Mouse (Mus musculus) adrenal gland, postnatal 4 days (tissue): Measurements from ENCODE around the gene Lrrc66. TPM values are rescaled to one million over a fixed set of nuclear protein-coding genes. Genes with fewer than 3 reads are reported as not detected.
"Not testable (repeated sequence)": the region's sequence is repeated elsewhere in the genome, so short reads cannot be mapped to it uniquely, and the experiment has no call there.

Experiments used
- DNase-seq, 2 experiments: peaks; one replicate each; pipeline ENCODE4 v3.0.0; 2021 to 2022; ENCODE audit warnings: low spot score in 2 of 2, mixed read lengths in 2 of 2
- total RNA-seq, 2 experiments: library from RNA; stranded (reverse); gene quantifications; 2 replicates each; pipeline ENCODE4 v1.2.3; 2021

Lrrc66 gene
- total RNA-seq, 2 experiments from 2014 or later: 0.53 TPM; not detected in 1

- DNase-seq: no peak
Measured at GRCm38 (mm10) chr5:73615211-73615610, 17.1 kb downstream of the Lrrc66 start.

- no peak for DNase-seq
Measured at GRCm38 (mm10) chr5:73613296-73613695, 19.0 kb downstream of the Lrrc66 start.

DNA sequence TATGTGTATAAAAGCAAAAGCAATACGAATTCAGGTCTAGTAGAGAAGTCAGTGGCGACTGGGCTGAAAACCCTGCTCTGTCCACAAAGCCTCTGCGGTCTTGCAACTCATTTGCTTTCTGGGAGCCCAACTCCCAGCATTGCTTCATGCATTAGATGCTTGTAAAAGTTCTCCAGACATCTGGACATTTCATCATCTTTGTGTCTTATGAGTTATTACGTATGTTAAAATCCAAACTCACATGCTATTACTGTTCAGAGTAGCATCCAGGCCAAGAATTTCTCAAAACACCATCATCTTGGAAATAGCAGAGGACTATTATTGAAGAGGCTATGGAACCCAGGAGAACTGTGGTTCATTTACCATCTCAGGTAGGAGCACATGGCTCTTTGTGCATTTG, 21.3 kb downstream of the Lrrc66 start:
- no peak for DNase-seq

- DNase-seq: no peak
Measured at GRCm38 (mm10) chr5:73604964-73605363, 27.4 kb downstream of the Lrrc66 start.

GRCm38 (mm10) chr5:73604542-73604941, 27.8 kb downstream of the Lrrc66 start:
- no peak for DNase-seq

- no peak for DNase-seq
Measured at GRCm38 (mm10) chr5:73602865-73603264, 29.5 kb downstream of the Lrrc66 start.

DNA sequence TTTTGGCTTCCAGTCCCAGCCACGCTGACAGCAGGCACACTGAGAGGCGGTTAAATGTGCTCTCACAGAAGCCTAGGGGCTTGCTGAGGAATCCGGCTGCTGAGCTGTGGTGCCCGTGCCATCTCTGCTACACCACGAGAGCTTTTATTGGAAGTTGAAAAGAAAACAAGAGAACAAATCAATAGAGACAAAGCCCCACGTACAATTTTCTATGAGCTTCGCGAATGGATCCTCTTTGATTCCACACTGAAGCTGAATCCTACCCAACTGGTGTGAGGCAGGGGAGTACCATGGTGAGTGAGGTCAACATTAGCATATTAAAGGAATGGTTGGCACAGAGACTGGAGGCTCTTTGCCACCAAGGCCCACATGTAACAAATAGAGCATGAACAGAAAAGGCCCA, 31.0 kb downstream of the Lrrc66 start:
- no peak for DNase-seq

DNA sequence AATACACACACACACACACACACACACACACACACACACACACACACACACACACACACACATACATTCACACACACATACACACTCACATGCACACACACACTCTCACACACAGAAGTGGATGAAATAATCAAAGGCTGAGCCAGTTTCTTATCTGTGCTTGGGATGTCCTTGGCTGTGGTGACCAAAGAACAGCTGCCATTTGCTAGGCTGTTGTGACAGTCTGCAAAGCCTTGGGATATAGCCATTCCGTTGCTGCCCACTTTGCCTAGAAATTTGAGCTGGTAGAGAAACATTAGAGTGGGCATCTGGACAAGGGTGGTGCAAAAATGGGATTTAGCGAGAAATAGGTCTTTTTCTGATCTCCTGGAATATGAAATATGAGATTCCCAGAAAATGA, 32.3 kb downstream of the Lrrc66 start:
- no peak for DNase-seq

DNA sequence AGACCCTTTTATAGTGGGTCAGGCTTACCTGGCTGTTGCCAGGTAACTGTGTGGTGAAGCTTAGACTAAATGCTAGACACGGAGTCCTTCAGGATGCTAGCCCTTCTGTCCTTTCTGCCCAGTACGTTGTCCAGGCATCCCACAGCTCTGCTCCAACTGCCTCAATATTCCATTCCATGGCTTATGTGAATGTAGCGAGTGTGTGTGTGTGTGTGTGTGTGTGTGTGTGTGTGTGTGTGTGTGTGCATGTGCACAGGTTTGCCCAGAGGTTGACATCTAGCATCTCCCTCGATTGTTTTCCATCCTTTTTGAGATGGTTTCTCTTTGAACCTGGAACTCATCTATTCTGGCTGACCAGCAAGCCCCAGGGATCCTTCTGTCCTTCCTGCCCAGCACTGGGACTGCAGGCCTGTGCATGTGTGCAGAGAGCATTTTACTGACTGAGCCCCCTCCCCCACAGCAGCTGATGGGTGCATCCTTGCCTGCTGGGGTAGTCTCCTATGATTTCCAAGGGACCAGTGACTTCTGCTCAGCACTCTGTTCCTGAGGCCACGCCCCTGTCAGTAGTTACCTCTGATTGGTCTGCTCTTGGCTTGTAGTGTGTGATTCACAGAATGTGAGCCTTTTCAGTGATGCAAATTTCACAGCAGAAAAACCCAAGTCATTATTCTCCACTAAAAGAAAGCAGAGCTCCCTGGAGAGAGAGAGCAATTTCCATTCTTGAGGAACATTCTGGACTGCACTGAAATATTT, 33.2 kb downstream of the Lrrc66 start:
- no peak for DNase-seq

GRCm38 (mm10) chr5:73587119-73587518, 45.2 kb downstream of the Lrrc66 start:
- no peak for DNase-seq

DNA sequence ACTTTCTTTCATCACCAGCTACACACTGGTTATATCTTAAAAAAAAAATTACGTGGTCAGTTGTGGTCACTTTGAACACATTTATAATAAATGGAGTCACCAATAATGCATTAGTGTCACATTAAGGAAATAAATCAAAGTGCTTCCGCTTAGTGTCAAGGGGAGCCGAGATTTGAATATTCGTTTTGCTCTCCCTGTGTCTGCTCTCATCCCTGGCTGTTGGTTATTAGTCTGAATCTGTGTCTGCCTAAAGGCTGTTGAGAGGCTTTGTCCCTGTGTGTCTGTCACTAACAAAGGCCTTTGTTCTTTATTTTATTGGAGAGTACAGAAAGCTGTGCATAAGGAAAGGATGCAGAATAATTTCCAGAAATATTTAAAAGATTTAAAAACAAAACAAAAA, 45.7 kb downstream of the Lrrc66 start:
- DNase-seq: no peak

GRCm38 (mm10) chr5:73585212-73586115, 46.9 kb downstream of the Lrrc66 start:
- DNase-seq: no peak

DNA sequence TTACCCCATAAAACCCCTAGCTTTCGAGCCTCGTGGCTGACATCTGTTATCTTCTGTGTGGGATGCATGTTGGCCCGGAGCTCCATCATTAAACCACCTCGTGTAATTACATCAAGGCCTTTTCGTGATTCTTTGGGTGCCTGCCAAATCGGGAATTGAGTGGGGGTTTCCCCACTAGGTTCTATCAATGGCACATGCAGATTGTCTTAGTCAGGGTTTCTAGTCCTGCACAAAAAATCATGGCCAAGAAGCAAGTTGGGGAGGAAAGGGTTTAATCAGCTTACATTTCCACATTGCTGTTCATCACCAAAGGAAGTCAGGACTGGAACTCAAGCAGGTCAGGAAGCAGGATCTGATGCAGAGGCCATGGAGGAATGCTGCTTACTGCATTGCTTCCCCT, 48.3 kb downstream of the Lrrc66 start:
- DNase-seq: not testable (repeated sequence)

DNA sequence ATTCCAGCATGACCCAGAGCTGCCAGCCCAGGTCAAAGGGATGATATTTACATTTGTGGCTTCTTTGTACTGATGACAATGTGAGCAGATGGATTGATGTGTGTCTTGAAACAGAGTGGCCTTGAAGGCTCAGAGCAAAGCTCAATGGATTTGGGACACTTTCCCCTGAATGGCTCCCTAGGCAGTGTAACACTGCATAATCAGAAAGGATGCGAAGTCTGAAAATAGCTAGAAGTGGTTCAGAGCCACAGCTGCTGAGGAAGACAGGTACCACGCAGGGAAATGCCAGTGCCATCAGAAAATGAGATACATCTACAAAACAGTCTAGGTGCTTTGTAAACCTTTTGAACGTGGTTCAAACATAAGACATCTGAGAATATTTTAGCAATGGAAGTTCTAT, 54.2 kb downstream of the Lrrc66 start:
- DNase-seq: no peak

DNA sequence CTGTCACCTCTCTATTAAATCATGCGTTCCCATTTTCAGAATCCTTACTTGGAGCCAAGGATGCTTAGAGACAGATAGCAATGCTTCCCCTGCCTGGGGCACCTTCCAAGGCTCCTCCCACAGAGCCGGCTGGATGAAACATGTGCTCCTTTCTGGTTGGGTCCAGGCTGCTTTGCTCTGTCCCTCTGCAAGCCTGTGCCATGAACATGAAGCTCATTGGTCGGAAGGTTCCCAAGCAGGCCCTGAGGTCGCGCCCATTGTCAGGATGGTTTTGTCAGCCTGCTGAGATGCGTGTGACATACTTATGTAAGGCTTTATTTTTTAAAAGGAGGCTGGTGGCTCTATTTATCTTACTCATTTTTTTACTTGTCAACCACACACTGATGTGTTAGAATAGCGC, 55.6 kb downstream of the Lrrc66 start:
- no peak for DNase-seq

- DNase-seq: no peak
Measured at GRCm38 (mm10) chr5:73574616-73575015, 57.7 kb downstream of the Lrrc66 start.

DNA sequence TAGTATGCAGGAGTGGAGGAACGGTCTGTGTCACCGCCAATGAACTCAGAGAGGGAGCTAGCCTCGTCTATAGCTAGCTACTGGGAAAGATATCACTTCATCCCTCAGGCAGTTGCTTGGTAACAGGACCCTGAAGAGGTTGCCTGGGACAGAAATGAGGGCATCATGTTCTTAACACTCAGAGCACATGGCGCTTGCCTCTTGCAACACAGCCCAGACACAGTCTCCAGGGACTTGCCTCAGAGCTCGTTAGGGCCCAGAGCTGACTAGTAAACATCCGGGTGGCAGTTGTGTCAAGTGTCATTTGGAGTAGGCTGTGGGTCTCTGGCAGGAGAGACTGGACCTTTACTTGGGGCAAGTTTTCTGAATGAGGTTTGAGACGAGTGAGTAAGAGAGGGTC, 58.5 kb downstream of the Lrrc66 start:
- no peak for DNase-seq

- DNase-seq: no peak
Measured at GRCm38 (mm10) chr5:73572846-73573245, 59.5 kb downstream of the Lrrc66 start.

- no peak for DNase-seq
Measured at GRCm38 (mm10) chr5:73571395-73572156, 60.8 kb downstream of the Lrrc66 start.

- DNase-seq: no peak
Measured at GRCm38 (mm10) chr5:73569181-73569580, 63.1 kb downstream of the Lrrc66 start.

- no peak for DNase-seq
Measured at GRCm38 (mm10) chr5:73566892-73567291, 65.4 kb downstream of the Lrrc66 start.

DNA sequence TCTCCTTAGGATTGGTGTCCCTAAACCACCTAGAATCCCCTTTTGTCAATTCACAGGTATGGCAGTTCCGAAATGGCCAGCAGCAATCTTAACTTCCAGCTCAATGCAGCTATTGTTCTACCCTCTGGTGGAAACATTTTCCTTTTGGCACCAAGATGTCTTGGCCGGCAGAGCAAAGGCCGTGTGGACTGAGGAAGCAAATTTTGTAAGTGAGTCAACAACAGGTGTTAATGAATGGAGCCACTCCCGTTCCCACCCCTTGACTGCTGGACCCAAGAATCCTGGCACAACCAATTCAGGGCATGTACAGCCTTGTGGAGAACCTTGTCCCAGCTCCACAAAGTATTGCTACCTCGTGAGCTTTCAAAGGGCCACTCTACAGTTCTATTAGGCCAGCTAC, 66.2 kb downstream of the Lrrc66 start:
- DNase-seq: no peak
